Mouse (Mus musculus): ENCODE data around the gene Zcchc4.

Gene Zcchc4

DNA sequence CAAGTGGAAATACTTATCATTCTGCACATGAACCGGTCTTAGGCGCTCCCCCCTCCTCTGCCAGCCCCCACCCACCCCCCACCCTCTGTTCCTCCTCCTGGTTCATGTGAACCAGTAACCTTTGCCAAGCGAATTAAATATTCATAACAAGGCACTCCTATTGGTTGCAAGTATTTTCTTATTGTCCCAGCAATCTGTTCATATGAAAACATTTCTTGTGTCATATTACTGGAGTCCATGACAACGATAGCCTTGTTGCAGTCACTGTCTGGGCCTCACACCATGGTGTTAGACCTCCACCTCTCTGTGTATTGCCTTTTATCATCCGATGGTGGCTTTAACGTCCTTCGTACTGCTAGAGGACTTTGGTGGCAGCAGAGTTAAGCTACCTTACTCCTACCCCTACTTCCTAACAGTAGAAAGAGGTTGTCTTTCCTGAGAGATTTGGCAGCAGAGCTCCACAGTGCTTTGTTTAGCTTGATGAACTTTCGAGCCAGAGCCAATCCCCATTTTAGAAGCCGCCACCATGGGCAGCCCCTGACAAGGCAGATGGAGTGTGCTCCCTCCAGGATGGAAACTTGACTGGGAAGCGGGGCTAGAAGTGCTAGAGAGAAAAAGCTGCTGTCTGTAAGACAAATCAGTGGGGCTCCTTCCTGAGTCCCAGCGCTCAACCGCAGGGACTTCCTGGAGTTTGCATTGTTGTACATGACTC lies 24.2 kb downstream of the Zcchc4 start:
- no peak for DNase-seq

DNA sequence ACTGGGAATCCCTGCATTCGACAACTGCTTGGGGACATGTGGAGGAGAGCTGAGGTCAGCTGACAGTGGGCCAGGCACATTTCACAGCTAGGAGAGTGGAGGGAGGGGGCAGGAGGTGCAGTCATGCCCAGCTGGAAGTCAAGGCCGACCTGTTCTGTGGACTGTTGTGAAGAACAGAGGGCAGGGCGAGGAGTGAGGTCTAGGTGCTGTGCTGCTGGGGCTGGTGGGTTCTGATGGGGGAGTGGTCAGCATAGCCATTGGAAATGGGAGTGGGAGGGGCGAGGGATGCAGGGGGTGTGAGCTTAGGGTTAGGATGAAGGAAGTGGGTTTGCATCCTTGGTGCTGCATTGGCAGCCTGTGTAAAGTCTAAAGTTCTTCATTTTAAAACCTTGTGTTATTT lies 30.6 kb downstream of the Zcchc4 start:
- DNase-seq, result no peak

DNA sequence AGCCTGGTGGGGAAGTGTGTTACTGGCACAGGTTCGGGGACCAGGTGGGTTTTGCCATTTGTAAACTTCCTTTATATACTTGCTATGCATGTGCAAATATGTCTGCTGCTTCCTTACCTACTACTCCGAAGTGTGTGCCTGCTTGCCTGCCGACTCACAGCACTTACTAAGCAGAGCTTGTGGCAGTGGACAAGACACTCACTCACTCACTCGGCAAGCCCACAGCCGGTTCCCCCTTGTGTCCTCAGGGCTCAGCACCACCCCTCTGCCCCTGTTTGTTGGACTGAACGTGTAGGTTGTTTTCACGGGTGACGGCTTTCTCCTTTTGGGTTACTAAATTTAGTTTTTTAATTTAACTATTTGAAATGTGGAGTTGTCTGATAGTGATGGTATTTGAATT lies 31.1 kb downstream of the Zcchc4 start:
- DNase-seq, result no peak

DNA sequence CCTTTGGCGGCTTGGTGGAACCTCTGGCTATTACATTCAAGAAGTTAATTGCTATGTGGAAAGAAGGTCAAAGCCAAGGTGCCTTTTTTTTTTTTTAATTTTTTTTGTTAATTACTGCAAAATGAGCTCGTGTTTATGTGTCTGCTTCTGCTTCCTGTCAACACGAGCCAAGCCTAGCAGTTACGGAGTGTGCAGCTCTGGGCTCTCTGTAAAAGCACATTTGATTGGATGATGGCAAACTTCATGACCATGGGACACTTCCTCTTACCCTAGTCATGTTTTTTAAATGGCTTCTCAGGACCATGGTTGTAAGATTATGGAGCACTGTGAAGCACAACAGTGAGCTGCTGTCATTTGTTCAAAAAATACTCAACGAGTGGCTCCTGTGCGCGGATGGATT lies 31.8 kb downstream of the Zcchc4 start:
- no peak for DNase-seq

DNA sequence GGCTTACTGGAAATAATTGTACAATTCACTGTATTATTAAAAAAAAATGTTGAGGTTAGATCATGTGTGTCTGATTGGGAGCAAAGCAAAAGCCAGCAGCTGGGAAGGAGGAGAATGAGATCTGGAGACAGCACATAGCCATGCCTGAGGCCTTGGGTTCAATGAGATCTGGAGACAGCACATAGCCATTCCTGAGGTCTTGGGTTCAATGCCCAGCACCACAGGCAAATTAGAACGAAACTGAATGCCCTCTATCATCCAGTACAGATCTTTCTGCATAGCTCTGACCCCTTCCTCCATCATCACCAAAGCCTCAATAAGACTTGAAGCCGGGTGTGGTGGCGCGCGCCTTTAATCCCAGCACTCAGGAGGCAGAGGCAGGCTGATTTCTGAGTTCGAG lies 35.2 kb downstream of the Zcchc4 start:
- no peak for DNase-seq

DNA sequence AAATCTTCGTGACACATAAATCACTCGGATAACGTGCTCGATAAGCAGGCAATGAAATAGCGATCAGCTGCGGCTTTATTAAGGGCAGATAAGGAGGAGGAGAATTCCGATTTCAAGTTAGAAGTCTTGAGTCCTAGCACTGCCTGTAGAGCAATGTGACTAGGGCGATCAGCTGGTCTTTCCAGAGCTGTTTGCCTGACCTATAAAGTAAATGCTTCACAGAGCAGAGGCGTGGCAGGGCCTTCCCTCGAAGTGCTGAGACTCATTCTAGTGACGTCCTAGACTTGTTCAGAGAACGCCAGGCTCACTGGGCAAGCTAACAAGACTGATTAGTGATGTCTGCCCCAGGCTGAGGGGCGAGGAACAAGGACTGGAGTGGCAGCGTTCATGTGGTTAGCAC lies 35.8 kb downstream of the Zcchc4 start:
- no peak for DNase-seq

DNA sequence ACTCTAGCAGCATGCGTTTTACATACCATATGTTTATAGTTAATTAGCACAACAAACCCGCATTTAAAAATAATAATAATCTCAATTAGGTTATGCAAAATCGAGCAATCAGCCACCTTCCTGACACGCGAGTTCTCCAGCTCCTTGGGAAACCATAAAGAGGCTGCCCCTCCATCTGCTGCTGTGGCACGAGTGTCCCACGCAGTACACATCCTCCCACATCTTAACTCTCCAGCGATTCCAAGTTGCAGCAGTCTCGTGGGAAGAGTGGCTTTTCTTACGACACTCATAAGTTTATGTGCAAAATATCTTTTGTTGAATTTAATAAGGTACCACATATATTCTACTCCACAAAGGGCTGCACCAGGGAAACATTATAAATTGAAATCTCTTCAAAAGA lies 37.2 kb downstream of the Zcchc4 start:
- DNase-seq, result no peak

DNA sequence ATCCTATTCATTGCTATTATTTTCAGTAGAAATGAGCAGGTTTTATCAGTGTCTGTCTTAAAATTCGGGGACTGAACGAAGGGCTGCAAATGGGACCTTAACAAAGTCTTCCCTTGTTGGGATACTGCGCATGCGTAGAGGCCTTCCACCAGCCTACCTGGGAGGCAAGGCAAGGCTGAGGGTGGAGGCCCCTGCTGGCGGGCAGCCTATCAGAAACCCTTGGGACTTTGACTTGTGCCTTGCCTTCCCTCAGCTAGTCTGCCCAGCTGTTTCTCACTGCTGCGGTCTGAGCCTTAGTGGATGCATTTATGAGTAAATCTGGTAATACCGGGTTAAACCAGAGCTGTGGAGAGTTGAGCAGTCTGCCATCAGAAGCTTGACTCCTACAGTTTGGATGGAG lies 38.1 kb downstream of the Zcchc4 start:
- DNase-seq, result no peak

DNA sequence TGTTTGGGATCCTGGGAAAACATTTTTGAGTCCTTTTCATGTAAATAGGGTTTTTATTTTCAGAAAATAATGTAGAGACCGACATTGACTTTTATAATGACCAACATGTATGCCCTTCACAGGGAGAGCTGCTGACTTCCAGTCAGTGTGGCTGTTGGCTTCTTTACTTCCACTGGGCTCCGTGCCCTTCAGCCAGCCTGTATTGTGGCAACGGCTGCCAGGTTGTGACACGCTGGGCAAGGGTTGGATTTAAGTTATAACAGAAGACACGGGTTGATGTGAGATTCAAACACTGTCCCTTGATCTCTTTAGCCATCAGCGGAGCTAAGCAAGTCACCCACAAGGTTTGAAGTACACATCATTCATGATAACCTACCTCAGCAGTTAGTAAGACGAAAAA lies 43.5 kb downstream of the Zcchc4 start:
- DNase-seq, result no peak

DNA sequence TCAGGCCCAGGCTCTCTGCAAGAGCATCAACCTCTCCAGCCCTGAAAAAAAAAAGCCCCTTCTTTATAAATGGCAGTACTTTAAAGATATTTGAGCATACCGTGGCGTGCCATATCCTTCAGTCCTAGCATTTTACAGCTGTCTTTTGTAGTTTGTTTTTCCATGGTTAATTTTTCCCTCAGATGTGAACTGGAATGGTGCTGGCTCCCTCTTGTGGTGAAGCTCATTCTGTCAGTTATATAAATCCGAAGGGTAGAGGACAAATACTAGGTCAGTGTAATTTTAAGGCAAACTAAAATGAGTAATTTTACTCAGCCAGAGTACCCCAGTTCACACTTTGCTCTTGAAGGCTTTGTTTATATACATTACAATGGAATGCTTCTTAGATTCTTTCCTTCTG lies 46.5 kb downstream of the Zcchc4 start:
- peak; percentile 60 for DNase-seq

DNA sequence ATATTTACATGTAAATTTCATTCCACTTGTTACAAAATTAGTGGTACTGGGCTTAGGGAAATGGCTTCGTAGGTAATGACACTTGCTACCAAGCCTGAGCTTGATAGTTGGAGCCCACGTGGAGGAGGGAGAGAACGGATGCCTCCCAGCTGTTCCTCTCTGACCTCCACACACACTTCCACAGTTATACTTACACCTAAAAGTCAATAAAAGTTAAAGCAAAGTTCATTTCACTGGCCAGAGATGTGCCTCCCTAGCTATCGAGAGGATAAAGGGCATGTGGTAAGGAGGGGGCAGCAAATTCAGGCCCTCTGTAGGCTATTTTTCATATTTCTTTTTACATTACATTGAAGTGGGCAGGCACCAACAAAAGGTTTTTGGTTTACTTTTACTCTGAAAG lies 52.7 kb downstream of the Zcchc4 start:
- DNase-seq, result no peak

DNA sequence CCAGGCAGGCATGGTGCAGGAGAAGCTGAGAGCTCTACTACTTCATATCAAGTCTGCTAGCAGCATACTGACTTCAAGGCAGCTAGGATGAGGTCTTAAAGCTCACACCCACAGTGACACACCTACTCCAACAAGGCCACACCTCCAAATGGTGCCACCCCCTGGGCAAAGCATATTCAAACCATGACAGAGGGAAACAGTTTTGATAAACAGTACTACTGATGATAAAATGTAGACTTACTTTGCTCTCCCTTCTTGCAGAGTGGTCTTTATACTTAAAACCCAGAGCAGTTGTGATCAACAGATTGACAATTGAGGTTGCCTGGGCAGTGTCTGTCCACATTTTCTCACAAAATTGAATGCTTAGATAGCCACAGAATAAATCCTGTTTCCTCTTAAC lies 57.8 kb downstream of the Zcchc4 start:
- peak; percentile 9 for DNase-seq

DNA sequence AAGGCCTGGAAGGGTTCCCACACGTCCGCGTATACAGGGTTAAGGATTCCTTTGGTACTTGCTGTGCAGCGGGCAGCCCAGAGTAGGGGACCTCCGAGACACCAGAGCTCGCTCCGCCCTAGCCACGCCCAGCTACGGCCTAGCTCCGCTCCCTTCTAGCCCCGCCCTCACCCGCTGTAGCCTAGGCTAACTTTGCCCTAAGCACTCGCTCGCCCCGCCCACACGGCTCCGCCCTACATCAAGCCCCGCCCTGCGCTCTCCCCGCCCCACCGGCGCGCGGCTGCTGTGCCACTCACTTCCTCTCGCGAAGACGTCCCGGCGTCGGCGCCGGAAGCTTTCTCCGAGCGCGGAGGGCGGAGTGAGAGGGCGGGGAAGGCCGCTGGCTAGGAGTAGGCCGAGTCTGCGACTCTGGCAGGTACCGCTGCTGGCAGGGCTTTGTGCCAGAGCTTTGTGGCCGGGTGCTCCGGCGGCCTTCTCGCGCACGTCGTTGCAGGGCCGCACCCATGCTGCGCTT lies 58.6 kb downstream of the Zcchc4 start, which contains the start of gene Anapc4:
Gene Anapc4 (plus strand): TSS at position 252 of the 514 bp plus-strand sequence.
- peak; percentile 99 for DNase-seq

DNA sequence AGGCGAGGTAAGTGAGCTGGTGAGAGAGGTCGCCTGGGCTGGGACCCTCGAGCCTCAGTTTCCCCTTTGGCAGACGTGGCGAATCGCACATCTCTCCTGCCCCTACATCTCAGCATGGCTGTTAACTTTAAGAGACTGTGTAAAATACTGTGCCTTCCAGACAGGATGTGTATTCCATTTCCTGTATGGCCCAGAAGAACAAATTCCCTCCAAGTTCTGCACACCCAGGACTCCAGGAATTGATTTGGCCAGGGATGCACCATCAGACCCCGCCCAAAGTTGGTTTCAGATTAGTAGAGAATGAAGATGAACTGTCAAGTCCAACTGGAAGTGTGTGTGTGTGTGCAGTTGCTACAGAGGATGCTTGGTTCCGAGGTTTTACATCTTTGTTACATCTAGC lies 59.2 kb downstream of the Zcchc4 start:
- no peak for DNase-seq

DNA sequence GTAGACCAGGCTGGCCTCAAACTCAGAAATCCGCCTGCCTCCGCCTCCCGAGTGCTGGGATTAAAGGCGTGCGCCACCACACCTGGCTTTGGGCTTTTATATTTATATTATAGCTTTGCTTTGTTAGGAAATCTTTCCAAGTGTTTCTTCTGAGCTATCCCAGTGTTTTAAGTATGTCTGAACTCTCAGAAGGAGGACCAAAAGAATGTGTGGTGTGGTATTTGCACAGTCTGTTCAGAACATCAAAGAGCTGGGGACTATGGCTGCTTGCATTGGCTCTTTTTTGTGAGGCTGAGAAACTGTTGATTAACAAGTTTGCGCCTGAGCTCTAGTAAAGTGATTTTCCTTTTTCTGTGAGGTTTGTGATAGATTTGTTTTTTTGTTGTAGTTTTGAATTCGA lies 69.1 kb downstream of the Zcchc4 start:
- DNase-seq, result no peak

DNA sequence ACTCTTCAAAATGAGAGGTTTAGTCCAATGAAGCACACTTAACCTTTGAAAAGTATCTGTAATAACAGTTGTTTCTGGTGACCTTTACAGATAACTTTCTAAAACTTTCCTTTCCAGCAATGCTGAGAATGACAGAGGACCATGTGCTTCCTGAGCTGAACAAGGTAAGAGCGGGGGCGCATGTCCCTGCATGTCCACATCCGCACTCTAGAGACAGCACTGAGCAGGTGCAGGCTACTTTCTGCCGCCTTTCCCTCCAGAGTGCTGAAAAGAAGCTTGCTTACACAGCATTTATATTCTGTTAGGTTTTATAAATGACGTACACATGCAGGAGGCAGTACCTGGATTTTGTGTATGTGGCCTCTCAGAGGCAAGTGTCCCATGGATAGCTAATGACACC lies 80.5 kb downstream of the Zcchc4 start:
- DNase-seq, result no peak

DNA sequence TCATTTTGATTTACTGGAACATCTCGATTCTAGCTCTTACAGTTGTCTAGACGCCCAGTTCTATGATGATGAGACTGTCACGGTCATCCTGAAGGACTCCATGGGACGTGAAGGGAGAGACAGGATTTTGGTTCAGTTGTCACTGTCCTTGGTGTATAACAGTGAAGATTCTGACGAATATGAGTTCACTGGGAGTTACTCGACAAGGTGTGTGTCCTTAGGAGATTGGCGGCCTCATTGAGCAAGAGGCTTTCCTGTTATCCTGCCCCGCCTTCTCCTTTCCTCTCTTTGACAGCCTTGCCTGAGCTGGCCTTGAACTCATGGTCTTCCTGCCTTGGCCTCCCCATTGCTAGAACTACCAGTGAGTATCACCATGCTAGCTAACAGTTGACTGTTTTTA lies 89.2 kb downstream of the Zcchc4 start:
- no peak for DNase-seq

DNA sequence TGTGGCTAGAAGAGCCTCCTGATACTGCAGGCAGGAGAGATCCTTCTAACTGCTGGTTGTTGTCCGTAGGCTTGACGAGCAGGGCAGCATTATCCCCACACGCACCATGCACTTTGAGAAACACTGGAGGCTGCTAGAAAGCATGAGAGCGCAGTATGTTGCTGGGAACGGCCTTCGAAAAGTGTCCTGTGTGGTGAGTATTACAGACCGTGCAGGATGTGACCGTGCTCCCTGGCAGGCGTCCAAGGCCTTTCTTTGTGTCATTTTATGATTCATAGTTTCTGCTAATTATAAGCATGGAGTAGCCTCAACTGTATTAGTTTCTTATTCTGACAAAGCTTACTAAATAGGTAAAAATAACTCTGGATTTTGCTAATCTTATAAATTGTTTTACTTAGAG lies 90.6 kb downstream of the Zcchc4 start:
- peak; percentile 26 for DNase-seq

DNA sequence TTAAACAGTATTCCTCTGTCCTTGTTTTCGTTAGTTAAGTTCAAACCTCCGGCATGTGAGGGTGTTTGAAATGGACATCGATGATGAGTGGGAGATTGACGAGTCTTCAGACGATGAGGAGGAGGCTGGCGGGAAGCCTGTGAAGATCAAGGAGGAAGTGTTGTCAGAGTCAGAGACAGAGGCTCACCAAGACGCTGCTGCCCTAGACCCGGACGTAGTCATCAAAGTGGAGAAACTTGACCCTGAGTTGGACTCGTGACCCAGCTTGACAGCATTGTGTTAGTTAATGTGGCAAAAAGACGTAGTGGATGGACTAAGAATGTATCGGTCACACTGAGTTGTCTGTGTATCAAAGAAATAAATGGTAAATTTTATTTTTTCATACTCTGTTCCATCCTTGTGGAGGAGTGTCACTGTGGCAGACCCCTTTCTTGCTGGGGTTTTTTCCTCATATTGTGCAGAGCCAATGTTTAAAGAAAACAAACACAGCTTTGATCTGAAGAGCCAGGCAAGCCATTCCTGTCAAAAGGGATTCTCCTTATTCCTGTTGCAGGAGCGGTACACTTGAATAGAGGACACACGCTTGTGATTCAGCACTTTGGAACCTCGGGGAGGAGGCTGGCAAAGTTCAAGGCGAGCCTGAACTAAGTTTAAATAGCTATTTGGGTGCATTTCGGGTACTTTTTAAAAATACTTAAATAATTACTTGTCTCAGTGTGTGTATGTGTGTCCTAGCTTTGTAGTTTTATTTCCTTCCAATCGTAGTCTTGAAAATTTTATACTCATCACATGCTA lies 91.3 kb downstream of the Zcchc4 start:
- DNase-seq, result no peak

DNA sequence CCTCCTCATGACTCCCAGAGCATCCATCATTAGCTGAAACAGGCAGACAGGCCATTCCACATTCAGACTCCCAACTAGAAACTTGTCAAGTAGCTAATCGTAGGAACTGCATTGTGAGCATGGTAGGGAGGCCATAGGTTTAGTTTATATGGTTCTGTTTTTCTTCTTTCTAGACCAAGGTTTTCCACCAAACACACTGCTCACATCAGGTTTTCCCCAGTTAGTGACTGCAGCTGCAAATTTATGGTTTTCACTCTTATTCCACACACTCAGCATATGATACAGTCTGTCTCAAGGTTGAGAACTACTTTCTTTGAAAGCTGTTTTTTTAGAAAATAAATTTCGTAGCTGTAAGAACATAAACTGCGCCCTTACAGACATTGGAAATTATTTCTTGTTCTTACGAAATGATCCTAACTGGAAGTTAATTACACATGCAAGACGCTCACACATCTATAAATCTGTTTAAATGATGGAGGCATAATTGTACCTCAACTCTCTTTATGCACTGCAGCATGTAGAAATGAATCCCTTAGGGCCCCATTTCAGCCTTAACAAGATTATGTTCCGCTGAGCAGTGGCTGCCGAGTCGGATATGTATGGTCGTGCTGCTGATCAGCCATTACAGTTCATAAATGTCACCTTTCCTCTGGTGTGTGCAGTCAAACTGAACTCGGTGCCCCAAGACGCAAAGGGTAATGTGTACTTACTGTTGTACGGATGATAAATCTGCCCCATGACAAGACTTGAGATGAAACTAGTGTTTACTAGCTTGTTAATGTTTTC lies 93.9 kb downstream of the Zcchc4 start:
- DNase-seq, result no peak

DNA sequence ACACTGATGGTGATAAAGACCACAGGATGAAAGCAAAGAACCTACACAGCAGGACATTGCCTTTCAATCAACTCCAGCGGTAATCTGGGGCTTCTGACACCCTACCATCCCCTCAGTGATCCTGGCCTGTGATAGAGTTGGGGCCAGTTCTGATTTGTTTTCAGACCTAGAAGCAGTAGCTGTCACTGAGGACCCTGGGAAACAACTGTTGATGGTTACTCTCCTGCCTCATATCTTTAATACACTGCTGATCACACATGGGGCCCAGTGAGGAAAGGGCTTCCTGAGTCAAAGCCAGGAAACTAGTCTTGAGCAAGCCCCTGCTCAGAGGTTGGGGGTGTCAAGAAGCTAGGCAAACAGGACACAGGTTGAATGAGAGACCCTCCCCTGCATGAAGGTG lies 96.3 kb downstream of the Zcchc4 start:
- DNase-seq, result no peak

DNA sequence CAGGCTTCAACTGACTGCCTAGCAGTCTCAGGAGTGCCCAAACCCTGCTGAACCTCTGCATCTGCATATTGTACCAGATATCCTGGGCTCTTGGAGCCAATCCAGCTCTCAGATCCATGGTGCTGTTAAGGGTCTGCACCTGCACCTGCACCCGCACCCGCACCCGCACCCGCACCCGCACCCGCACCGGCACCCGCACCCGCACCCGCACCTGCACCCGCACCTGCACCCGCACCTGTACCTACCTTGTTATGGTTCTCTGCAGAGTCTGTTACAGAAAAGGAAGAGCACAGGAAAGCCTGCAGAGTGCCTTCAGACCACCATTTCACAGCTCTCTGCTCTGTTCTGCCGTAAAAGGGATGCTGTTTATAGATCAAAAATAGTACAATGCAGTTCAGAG lies 96.8 kb downstream of the Zcchc4 start:
- no peak for DNase-seq
